ENCODE assay signal across 10 mouse cellular contexts in genomic region chr13:97559611-97560385, GRCm38 (mm10).
DNase-seq lines count a peak whose midpoint lies in the region; ATAC-seq and TF ChIP-seq lines count a peak whose summit lies in the region.
"Had no signal": no experiment of that assay in that cellular context is flagged by ENCODE, and none has a peak within 500 bp of the region (broad histone marks: within the 10 kb centered on the region; RNA-seq: fewer than 3 reads in every experiment).

No protein-coding gene starts in this region.

- DNase-seq in heart, adult 11 months, result peak; percentile 97
- DNase-seq in heart, postnatal 10 days, result no peak
- DNase-seq in cerebellum, adult 8-10 months, result peak; percentile 54
- DNase-seq in layer of hippocampus, adult 2 months (ENCODE audit: low spot score in 2 of 2), result peak; percentile 70 to 89
- DNase-seq in adrenal gland, postnatal 14 days, result no peak
- no peak for DNase-seq in kidney, adult 11 months
- DNase-seq in urinary bladder, postnatal 36 days (ENCODE audit: low spot score in 2 of 2), result no peak

- intact Hi-C loops in heart, postnatal 10 days (cut with DNase I), result no loop called here

- TF ChIP-seq CTCF in layer of hippocampus, adult 2 months (conservative IDR thresholded peaks at IDR 0.05), result no peak

- peak overlapping the region; percentile 90 for H3K27ac ChIP-seq in layer of hippocampus, adult 2 months
- H3K27ac ChIP-seq: hindbrain, postnatal 0 days; limb, embryonic 15.5 days had no signal

- peak; percentile 92 for ATAC-seq in megakaryocyte, adult 5-6 weeks (ENCODE audit: poor library complexity, severe bottlenecking)
- ATAC-seq: hindbrain, postnatal 0 days had no signal

- H3K4me3 ChIP-seq in layer of hippocampus, adult 2 months, result no peak overlapping the region
- H3K4me3 ChIP-seq: limb, embryonic 15.5 days had no signal

Comparison
In these comparisons a context has a peak if more than half of its experiments do, and no peak if none do; other contexts are left out.
1. DNase-seq: peak in heart, adult 11 months (single experiment), cerebellum, adult 8-10 months (single experiment) and layer of hippocampus, adult 2 months (2 of 2); none in heart, postnatal 10 days (0 of 2), adrenal gland, postnatal 14 days (single experiment), kidney, adult 11 months (single experiment) and urinary bladder, postnatal 36 days (0 of 2).